Mouse (Mus musculus) cerebellum, postnatal 36 days (tissue): Measurements from ENCODE around the gene Prr29.
A peak's percentile ranks its signal among the peaks of the same experiment; 100 is the strongest.

Experiments
- DNase-seq, 2 experiments: peaks; one replicate each; pipeline ENCODE4 v3.0.0; 2021 to 2022; ENCODE audit warnings: mixed read lengths in 2 of 2

The Prr29 gene

GRCm38 (mm10) chr11:106411157-106411556 lies 45.9 kb downstream of the Prr29 start:
- DNase-seq, result no peak

DNA sequence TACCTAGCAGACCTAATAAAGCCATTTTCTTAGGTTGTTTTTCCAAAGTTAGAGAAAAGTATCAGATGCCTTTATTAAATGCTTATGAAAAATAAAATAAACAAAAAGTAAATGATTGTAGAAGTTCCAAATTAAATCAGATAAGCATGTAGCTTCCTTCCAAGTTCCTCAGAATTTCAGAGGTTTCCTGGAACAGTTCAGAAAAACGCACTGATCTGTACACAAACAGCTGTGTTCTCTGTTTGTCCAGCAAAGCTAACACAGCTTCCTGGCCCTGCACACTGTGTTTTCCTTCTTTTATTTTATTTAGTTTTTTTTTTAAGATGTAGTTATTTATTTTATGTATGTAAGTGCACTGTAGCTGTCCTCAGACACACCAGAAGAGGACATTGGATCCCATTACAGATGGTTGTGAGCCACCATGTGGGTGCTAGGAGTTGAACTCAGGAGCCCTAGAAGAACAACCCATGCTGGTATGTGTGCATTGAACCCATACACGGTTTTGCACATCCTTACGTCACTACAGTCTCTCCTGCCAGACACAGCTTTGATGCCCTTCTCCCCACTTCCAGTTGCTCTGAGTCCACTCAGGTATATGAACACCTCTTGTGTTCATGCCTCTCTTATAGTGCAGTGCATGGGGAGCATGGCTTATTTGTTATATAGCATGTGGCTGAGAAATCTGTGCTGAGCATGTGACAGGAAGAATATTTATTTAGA lies 47.5 kb downstream of the Prr29 start:
- DNase-seq, result no peak

- no peak for DNase-seq
Observed at GRCm38 (mm10) chr11:106416331-106416730, 51.1 kb downstream of the Prr29 start.

DNA sequence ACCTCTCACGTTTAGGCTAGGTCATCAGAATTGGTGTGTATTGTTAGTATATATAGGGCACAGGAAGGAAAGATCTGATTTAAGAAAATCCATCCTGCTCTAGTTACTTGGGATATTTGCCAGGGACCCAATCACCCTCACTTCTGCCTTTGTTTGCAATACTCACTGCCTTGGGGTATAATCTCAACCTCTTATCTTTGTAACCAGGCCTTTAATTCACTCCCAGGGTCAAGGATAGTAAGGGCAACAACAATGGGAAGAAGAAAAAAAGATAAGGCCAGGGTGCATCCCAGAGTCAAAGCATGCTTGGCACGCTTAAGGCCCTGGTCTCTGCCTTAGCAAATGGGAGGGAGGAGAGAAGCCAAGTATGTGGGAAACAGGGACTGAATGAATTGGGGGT lies 52.6 kb downstream of the Prr29 start:
- DNase-seq, result no peak

DNA sequence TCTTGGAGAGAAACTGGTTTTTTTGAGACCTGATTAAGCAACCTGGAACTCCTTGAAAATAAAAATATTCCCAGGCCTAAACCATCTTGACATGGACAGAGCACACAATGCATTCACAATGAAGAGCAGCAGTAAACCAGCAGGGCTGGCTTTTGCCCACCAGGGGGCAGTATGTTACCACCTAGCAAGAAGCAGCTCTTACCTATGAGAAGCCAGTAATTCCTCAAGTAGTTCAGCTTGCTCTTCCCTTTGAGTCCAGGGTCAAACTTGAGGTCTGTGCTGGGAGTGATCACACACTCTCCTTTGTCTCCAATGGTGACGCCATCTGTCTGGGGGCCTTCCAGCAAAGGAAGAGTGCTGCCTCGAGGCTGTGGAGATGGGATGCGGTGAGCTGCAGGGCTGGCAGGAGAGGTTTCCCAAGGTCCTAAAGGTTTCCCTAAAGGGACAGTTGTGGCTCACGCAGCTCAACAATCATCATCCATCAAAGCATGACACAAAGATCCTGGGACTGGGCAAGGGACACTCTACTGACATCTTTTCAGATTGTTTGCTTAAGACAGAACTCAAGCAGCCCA lies 53.4 kb downstream of the Prr29 start:
- peak; percentile 82 for DNase-seq

DNA sequence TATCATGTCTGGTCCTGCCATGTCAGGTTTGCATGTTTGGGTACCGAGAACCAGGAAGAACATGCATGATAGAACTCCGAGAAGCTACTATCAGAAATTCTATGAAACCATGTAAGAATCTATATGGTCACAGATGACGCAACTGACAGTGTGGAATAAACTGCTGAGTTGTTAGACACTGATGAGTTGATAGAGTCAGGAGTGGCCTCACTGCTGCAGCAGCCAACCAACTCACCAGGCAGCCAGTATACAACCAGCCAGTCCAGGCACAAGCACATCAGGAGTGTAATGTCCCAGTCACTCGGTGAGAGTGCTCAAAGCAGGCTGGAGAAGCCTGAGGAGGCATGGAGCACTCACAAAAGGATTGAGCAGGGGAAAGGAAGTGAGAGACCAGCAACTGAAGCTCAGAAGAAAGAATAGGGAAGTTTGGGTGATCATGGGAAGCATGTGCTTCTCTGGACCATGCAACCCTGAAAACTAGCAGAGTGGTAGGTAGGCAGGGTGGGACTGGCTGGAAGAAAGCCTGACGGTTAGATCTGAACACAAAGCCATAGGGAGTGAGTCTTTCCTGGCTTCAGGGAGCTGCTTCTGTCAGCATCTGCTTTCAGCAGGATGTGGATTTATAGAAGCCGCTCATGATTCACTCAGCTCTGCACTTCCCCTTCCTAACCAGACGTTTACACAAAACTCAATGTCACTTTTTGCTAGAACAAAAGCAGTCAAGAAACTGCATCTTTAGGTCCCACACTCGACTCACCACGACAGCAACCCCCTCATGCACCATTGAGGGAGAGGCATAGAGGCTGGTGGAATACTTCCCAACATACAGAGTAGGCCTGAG lies 54.2 kb downstream of the Prr29 start:
- DNase-seq, result no peak

DNA sequence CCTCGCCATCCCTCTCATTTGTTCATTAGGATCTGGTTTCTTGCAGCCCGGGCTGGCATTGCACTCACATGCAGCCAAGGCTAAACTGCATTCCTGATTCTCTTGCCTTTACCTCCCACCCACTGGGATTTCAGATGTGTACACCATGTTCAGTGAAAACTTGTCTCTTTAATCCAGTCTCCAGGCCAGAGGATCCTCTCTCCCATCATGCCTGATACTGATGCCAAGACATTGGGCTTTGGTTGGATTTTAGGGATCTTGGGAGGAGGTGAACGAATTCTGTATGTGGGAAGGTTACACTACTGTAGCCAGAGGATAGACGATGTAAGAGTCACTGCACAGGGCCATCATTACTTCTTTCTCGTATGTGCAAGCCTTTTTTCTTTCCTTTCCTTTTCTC lies 59.9 kb downstream of the Prr29 start:
- DNase-seq, result no peak

DNA sequence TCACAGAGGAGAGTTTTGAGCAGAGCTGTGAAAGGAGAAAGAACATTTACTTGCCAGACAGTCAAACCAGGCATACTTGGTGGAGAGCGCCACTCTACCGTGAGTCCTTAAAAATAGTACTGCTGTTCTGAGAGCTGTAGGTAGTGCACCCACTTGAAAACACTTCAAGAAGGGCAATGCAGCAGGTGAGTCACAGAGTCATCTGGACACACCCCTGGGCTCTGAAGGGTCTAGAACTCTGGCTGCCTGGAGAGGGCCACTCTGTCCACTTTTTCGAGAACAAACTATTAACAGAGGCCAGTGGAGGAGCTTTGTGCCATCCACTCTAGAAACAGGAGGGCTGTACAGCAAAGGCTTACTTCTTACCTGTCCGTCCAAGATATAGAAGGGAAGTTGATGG lies 61.2 kb downstream of the Prr29 start:
- no peak for DNase-seq
